Mouse (Mus musculus) embryonic fibroblast, embryonic 13.5 days (primary cell): ENCODE measurements around the gene Lrig3.

ENCODE experiments used
- CTCF ChIP-seq: IDR thresholded peaks from 2 replicates; pipeline ENCODE4 v1.5.1; 2011; ENCODE audit warnings: mild to moderate bottlenecking, control low read depth, low read length, moderate library complexity, borderline replicate concordance; ENCODE audit not compliant: insufficient read depth
- POLR2A ChIP-seq: IDR thresholded peaks from 2 replicates; pipeline ENCODE4 v1.6.1; 2011; ENCODE audit warnings: low read depth, mild to moderate bottlenecking, control low read depth, low read length, moderate library complexity

- TF ChIP-seq CTCF (no peak), POLR2A (no peak)
Observed at GRCm38 (mm10) chr10:125985795-125986194, 19.8 kb downstream of the Lrig3 start.
